Mouse (Mus musculus) bone marrow, adult 2 months (tissue): ENCODE measurements around the gene Ergic3. TPM values are rescaled to one million over a fixed set of nuclear protein-coding genes. Genes with fewer than 3 reads are reported as not detected.

ENCODE experiments used
- H3K27ac ChIP-seq: fragments of 200-500 bp; 2 replicates; pipeline ENCODE4 v1.5.1; 2012; ENCODE audit warnings: low read depth, mild to moderate bottlenecking, control low read depth, inconsistent platforms, low read length; ENCODE audit not compliant: control insufficient read depth, poor library complexity, insufficient read depth
- H3K4me1 ChIP-seq: fragments of 200-500 bp; 2 replicates; pipeline ENCODE4 v1.6.1; 2011; ENCODE audit warnings: low read length; ENCODE audit not compliant: control insufficient read depth, insufficient read depth
- H3K4me3 ChIP-seq: fragments of 200-500 bp; replicated peaks from 2 replicates; pipeline ENCODE3; 2011; ENCODE audit warnings: mild to moderate bottlenecking, low read depth, low read length, control low read depth; ENCODE audit not compliant: control insufficient read depth
- CTCF ChIP-seq: fragments of 200-500 bp; IDR thresholded peaks from 2 replicates; pipeline ENCODE4 v1.5.1; 2011; ENCODE audit warnings: low read length, control low read depth; ENCODE audit not compliant: control insufficient read depth, insufficient read depth
- POLR2A ChIP-seq: fragments of 200-500 bp; IDR thresholded peaks from 2 replicates; pipeline ENCODE4 v1.6.1; 2011; ENCODE audit warnings: low read depth, mild to moderate bottlenecking, control low read depth, low read length, borderline replicate concordance; ENCODE audit not compliant: control insufficient read depth
- WGBS: fragments of 180-500 bp; shearing (Covaris S2); methylation state at CpG from one replicate; pipeline ENCODE4 v1.1.7; 2018; 5-methylcytosine and 5-hydroxymethylcytosine counted together
- polyA plus RNA-seq: library from polyadenylated mRNA; stranded (reverse); fragments of >200 nt; gene quantifications from 2 replicates; pipeline ENCODE4 v1.2.4, GENCODE M21; 2011; ENCODE audit warnings: low replicate concordance; ENCODE audit not compliant: missing spikeins, insufficient read depth, insufficient read length

Ergic3 gene
- polyA plus RNA-seq, 1 experiment, result 66.9 TPM

GRCm38 (mm10) chr2:155987131-155987530 is 20.7 kb upstream of the Ergic3 start:
- Histone ChIP-seq H3K4me1 (no peaks in the 10 kb centered on the region), H3K4me3 (no peak overlapping the region), H3K27ac (no peak overlapping the region)
- 89% methylated on average over 6 of the region's 6 CpGs for WGBS
- TF ChIP-seq POLR2A, result no peak
- TF ChIP-seq CTCF, result no peak

- H3K4me1 ChIP-seq, result no peaks in the 10 kb centered on the region
- H3K27ac ChIP-seq, result peak overlapping the region; percentile 26; the same call in 1 of the 2 replicates
- WGBS, result 63% methylated on average over 4 of the region's 4 CpGs
- no peak overlapping the region for H3K4me3 ChIP-seq
- TF ChIP-seq POLR2A (no peak), CTCF (no peak)
Measured at GRCm38 (mm10) chr2:155989085-155989484, 18.8 kb upstream of the Ergic3 start.

- WGBS, result 90% methylated on average over 10 of the region's 10 CpGs
- no peak overlapping the region for H3K27ac ChIP-seq
- no peak overlapping the region for H3K4me3 ChIP-seq
- TF ChIP-seq CTCF, result no peak
- H3K4me1 ChIP-seq, result no peaks in the 10 kb centered on the region
Measured at GRCm38 (mm10) chr2:155991151-155991550, 16.7 kb upstream of the Ergic3 start.

GRCm38 (mm10) chr2:155991863-155992321 is 16.0 kb upstream of the Ergic3 start:
- WGBS, result 76% methylated on average over 14 of the region's 14 CpGs
- Histone ChIP-seq H3K4me3 (no peak overlapping the region), H3K27ac (no peak overlapping the region; the same call in 1 of the 2 replicates), H3K4me1 (no peaks in the 10 kb centered on the region)
- no peak; the same call in 1 of the 2 replicates for TF ChIP-seq POLR2A
- no peak for TF ChIP-seq CTCF

GRCm38 (mm10) chr2:156005393-156005792 is 2.5 kb upstream of the Ergic3 start:
- 83% methylated on average over 4 of the region's 4 CpGs for WGBS
- Histone ChIP-seq H3K27ac (no peak overlapping the region), H3K4me1 (0 out of 2 replicates have a peak, but pooled peaks cover 2% of the 10 kb centered on the region), H3K4me3 (no peak overlapping the region)
- TF ChIP-seq POLR2A, result no peak
- no peak for TF ChIP-seq CTCF

GRCm38 (mm10) chr2:156018106-156018505 is 10.3 kb downstream of the Ergic3 start:
- no peaks in the 10 kb centered on the region for H3K4me1 ChIP-seq
- 89% methylated on average over 3 of the region's 3 CpGs for WGBS

GRCm38 (mm10) chr2:156021219-156021618 is 13.4 kb downstream of the Ergic3 start:
- TF ChIP-seq CTCF, result no peak

More at GRCm38 (mm10) chr2:156018106-156018505, 10.3 kb downstream of the Ergic3 start:
- Histone ChIP-seq H3K4me3 (no peak overlapping the region), H3K27ac (no peak overlapping the region)
- no peak for TF ChIP-seq CTCF
- no peak for TF ChIP-seq POLR2A

GRCm38 (mm10) chr2:156021765-156022164 is 13.9 kb downstream of the Ergic3 start:
- H3K27ac ChIP-seq, result no peak overlapping the region
- H3K4me3 ChIP-seq, result no peak overlapping the region
- TF ChIP-seq CTCF, result no peak
- no peak for TF ChIP-seq POLR2A
- 78% methylated on average over 2 of the region's 2 CpGs for WGBS
- H3K4me1 ChIP-seq, result no peaks in the 10 kb centered on the region; the same call in 1 of the 2 replicates

More at GRCm38 (mm10) chr2:156021219-156021618, 13.4 kb downstream of the Ergic3 start:
- Histone ChIP-seq H3K4me1 (no peaks in the 10 kb centered on the region; the same call in 1 of the 2 replicates), H3K27ac (no peak overlapping the region), H3K4me3 (no peak overlapping the region)
- 71% methylated on average over 8 of the region's 8 CpGs for WGBS

GRCm38 (mm10) chr2:156025482-156025881 is 17.6 kb downstream of the Ergic3 start:
- no peak overlapping the region for H3K27ac ChIP-seq
- H3K4me3 ChIP-seq, result no peak overlapping the region
- TF ChIP-seq CTCF, result no peak
- no peak for TF ChIP-seq POLR2A
- H3K4me1 ChIP-seq, result no peaks in the 10 kb centered on the region; the same call in 1 of the 2 replicates
